Mouse (Mus musculus) left cerebral cortex, adult 11 months (tissue): ENCODE data around the gene Padi2.

Experiments
- DNase-seq: peaks from one replicate; pipeline ENCODE4 v3.0.0; 2022; ENCODE audit warnings: low spot score

Gene Padi2

DNA sequence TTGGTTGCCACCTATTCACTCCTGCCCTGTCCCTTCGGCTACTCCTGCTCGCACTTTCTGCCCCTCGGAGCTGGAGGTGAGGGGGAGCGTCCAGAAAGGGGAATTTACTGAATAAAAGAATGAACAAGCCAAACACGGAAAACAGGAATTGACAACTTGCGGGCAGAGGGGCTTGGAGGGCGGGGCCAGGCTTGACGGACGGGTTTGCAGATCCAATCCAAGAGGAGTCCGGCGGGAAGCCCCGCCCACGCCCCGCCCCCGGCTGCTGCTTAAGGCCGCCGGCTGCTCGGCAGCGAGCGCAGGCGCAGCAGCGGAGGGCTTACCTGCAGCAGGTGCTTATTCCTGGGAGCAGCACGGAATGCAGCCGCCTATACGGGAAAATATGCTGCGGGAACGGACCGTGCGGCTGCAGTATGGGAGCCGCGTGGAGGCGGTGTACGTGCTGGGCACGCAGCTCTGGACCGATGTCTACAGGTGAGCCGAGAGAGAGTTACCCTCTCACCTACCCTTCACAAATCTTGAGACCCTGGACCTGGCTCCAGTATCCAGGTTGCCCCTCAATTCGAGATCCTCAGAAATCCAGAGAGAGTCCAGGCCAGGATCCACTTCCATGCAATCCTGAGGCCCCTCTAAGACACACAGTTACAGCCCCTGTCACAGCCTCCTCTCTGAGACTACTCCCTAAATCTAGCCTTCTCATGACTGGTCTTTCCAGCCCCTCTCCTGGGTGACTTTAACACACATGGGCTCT lies at the start of gene Padi2:
Gene Padi2 (plus strand): TSS at position 269 of the 751 bp plus-strand sequence.
- DNase-seq, result peak; percentile 55

DNA sequence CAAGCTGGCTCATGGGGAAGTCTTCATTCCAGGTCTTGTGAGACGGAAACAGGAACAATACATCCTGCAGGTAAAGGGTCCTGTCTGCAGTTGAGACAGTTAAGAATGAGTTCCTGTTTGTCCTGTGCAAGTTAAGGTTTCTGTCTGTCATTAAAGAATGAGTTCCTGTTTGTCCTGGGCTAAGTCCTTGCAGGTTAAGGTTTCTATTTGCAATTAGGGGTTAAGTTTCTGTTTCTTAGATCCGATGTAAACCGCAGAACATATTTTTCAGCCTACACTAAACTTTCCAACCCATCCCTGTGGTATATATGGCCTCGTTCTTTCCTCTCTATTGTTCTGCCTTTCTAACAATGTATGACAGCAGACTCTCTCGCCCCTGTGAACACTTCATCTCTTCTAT lies 49.1 kb upstream of the Padi2 start:
- no peak for DNase-seq

DNA sequence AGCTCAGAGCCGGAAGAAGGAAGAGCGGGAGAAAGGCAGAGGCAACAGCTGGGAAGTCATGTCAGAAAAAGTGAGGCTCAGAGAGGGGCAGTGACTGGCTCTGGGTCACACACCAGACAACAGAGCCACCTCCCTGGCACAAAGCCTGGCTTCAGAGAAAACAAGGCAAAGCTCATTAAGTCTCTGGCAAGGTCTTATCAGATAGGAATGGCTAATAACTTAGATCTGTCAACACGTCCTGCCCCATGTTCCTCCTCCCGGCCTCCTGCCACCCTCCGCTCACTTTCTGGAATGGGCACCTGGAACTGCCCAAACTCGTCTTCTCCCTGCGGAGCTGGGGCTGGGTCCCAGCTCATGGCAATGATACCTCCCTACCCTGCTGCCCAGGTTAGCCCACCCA lies 48.3 kb upstream of the Padi2 start:
- no peak for DNase-seq

DNA sequence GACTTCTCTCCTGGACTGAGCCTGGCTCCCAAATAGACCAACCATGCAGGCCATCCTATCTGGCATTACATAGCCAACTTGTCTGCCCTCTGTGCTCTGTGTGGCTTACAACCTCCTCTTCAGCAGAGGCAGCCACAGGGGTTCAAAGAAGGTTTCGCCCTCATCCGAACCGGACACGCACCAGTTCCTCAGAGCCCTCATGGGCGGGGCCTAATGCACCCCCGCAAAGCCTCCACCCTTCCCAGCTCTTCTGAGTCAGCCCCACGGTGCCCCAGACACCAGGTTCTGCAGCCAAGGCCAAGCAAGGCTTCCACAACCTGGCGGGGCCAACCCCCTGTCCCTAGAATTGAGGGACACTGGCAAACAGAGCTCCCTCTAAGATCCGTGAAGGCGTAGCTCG lies 46.9 kb upstream of the Padi2 start:
- no peak for DNase-seq

DNA sequence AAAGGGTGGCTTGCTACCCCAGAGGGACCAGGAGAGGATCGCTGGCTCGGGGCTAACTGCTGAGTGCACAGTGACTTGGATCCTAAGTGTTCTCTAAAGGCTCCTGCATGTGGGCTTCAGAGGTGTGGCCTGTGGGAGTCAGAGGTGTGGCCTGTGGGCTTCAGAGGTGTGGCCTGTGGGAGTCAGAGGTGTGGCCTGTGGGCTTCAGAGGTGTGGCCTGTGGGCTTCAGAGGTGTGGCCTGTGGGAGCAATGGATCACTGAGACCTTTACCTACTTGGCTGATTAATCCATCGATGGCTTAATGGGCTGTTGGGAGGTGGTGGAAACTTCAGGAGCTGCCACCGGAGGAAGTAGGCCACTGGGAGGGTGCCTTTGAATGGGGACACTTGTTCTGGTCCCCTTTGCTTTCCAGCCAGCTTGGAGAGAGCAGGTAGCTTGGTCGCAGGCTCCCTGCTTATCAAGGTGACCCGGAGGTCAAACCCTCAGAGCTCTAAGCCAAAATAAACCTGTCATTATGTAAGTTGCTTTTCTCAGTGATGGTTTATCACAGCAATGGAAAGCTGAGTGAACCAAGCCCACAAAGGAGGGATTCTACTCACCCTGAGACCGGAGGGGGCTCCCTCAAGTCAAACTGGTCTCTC lies 45.9 kb upstream of the Padi2 start:
- no peak for DNase-seq

DNA sequence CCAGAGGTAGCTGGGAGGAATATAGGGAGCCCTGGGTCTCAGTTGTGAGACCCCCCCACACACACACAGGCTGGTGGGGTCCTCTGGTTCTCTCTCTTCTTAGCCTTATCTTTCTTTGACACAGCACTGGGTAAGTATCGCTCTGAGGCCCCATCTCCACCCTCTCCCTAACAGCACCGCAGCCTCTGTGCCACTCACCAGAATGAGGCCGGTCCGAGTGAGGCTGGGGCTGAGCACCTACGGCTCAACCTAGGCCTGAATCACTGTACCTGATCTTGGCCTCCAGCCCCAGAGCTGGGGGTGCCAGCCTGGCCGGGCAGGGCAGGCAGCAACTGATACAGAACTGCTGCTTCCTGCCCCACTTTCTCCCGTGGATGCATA lies 45.4 kb upstream of the Padi2 start:
- no peak for DNase-seq

DNA sequence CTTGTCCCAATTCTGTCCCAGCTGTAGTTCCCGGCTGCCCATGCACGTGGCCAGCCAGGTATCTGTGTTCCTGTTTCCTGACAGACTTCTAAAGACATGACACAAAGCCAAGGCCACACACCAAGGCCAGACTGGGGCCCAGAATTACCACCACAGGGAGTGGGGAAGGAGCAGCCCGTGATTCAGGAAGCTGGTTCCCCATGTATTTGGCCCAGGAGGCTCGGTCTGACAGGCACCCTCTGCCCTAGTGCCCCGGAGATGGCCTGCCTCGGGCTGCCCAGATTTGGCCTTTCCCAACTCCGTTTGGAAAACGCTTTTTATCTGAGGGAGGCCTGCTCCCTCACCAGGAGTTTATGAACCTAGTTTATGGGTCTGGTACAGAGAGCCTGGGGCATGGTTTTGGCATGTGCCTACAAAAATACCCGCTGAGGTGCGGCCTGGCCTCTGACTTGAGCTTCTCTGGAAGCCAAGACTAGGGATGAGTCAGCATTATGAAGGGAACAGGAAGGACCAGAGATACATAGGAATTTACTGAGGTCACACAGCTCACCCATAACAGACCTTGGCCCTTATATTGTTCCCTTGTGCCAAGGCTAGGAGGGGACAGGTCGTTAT lies 44.0 kb upstream of the Padi2 start:
- DNase-seq, result no peak

DNA sequence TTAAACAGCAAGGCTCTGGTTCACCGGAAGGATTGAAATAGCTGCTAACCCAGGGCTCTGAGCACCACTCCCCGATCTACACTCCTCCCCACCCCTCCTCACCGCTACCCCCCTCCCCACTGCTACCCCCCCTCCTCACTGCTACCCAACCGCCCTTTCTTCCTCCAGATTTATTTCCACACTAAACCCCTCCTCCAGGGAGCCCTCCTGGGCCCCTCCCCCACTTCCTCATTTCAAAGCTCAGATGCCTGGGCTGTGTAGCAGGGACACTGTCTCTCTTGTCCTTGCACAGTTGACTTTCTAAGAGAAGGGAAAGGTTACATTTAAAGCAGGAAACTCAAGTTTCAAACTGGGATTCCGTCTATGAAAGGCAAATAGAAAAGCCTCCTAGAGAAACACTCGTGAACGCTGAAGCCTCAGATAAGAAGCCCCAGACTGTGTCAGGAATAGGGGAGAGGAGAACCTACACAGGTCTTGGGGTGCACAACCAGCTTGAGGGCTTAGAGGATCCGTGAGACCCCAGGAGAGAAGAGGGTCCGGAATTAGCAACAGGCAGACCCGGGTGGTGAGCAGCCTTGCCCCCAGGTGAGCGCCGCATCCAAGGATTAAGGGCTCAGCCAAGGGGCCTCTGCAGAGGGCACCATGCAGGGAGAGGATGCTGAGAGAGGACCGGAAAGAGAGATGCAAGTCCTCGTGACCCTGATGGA lies 37.5 kb upstream of the Padi2 start:
- no peak for DNase-seq

DNA sequence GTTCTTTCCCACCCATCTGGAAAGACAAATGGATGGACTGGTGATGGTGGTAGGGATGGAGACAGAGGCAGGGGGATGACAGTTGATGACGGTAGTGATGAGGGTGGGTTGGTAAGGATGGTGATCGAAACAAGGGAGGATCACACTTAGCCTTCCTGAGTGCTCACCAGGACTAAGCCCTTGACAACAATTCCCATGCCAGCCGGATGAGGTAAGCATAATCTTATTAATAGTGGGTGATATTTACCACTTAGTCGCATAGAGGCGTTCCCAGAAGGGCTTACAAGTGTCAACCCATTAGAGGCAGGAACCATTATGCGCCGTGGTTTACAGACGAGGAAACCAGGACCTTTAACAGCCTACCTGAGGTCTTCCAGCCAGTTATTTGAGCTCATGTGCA lies 36.2 kb upstream of the Padi2 start:
- DNase-seq, result no peak

DNA sequence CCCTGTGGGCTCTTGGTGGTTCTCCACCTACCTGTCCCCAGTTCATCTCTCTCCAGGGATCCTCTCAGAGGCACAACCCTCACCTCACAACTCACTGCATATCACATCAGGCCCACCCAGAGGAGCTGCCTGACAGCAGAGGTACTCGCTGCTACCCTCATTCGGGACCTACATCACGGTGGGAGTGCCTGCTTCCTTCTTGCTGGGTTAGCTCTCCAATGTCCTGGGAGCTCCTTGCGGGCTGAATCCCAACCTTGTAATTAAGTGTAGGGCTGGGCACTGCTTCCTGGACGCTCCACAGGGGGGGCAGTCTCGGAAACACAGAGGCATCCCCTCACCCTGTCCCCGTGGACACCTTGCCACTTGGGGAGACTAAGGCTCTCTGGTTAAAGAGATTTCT lies 35.3 kb upstream of the Padi2 start:
- no peak for DNase-seq

DNA sequence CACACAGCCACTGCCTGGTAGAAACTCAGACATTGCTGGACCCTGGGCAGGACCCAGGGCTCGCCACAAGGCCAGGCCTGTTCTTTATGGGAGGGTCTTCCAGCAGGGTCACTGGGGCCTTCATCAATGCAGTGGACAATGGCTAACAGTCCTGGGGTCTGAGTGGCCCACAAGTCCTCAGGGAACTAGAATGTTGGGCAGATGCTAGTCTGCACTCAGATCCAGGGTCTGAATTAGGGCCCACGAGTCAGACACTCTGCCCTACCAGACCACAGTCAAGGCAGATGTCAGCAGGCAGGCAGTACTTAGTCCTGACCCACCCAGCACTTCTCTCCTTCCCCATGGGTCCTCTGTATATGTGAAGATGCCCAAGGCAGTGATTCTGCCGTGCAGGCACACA lies 34.8 kb upstream of the Padi2 start:
- no peak for DNase-seq

DNA sequence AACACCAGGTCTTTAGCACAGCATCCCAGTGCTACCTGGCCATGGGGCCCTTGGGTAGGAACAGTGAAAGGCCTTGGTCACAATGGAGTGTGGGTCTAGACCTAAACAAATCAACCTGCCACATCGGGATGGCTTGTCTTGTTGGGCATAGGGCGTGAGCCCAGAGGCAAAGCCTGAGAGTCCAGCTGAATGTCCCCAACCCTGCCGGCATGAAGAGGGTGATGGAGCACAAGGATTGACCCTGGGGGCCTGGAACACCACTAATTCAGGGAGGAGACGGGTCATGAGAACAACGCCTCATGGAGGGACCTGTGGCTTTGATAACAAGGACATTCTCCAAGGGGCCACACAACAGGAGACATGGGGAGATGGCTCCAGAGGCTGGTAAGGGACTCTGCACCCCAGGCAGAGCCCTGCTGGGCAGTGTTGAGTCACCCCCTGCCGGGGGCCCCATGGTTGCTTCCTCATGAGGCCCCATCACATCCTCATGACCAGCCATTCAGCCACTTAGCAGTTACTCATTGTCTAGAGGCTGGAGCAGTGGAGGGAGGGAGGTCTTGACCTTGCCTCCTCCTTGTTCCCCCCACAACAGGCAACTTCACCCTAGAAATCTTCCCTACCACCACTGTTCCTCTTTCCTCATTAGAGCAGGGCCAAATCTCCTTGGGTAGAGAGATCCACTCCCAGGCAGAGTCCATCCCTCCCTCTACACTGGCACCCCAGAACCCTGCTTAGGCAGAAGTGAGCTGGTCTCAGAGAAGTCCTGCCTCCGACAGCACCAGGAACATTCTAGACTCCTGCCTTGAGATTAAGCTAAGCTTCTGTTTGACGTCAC lies 34.1 kb upstream of the Padi2 start:
- DNase-seq, result no peak

DNA sequence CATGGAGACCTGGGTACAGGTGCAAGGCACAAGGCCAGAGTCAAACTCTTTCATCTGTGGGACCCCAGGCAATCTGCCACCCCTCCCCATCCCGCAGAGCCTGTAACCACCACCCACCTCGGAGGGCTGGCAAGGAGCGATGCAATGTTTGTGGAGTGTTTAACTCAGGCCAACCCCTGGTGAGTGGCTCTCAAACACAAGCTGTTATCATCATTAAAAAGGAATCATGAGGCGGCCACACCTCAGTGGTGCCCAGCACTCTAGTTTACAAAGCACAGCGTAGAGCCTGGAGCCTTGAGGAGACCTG lies 33.5 kb upstream of the Padi2 start:
- DNase-seq, result no peak

DNA sequence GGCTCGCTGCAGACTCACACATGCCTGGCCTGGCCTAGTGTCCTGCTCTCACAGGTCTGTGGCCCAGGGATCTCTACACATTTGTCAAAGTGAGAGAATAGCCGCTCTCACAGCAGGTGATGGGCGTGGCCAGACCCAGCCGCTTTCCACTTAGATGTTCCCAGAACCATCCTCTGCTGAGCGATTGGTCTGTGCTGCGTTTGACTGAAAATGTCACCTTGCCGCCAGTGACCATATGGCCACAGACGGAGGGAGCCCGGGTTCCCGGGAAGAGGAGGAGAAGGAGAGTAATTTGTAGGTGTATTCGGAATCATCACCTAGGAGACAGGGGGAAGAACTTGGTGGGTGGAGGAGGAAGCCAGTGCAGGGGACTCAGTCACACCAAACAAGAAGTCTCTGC lies 33.1 kb upstream of the Padi2 start:
- DNase-seq, result no peak

DNA sequence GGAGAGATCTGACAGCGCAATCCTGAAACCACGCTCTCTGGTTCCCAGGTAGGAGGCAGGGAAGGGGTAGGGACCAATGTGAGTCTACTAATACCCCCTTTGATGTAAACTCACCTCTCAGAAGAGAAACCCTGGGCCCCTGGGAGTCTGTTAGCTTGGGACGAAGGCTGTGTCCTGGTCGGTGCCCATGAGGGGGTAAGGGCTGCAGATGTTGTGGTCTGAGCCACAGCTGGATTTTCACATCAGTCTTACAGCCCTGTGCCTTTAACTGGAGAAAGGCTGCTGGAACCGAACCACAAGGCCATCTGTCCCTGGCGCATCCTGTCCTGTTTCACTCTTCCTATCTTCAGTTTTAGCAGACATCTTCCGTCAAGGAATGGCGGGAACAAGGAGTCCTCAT lies 30.0 kb upstream of the Padi2 start:
- no peak for DNase-seq

DNA sequence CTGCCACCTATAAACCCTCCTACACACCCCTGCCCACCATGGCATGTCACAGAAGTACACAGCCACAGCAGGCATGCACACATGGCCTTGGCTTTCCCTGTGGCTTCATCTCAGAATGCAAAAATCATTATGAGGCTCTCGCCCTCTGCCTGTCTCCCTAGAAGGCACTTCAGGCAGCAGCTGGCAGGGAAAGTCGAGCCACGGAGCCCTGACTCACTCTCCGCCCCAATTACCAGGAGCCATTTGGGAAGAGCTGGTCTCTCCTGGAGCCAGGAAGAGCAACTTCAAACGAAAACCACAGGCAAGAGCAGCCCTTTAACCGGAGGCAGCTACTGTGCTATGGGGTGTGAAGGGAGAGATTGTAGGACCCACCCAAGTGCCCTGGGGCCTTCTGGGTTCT lies 29.5 kb upstream of the Padi2 start:
- DNase-seq, result no peak

DNA sequence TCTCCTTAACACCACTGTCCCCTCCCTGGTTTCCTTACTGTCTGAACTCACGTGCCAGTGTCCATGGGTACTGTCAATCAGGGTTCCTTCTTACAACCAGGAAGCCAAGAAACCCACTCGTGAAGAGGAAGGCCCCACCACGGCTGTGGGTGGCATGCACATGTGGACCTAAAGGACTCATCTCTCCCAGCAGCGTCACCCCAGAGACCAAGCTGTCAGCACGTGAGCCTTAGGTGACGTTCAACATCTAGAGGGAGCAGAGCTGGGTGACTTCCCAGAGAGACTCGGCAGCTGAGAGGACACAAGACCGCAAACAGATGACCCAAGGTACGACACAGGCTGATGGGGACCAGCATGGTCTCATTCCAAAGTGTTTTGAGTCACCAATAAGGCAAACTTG lies 28.7 kb upstream of the Padi2 start:
- DNase-seq, result no peak

DNA sequence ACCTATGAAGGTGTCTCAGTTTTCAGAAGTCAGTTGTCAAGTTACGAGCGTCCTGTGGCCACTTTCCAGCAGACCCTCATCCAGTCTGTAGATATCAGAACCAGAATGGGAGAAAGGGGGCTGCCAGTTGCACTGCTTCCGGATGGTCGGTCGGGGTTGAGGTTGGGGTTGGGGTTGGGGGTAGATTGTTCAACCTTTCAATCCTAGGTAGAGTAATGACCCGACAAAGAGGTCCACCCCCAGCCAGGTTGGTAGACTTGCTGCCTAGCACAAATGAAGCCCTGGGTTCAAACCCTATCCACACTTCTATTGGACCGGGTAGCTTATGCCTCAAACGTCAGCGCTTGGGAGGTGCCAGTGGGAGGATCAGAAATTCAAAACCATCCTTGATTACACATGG lies 27.5 kb upstream of the Padi2 start:
- DNase-seq, result no peak

DNA sequence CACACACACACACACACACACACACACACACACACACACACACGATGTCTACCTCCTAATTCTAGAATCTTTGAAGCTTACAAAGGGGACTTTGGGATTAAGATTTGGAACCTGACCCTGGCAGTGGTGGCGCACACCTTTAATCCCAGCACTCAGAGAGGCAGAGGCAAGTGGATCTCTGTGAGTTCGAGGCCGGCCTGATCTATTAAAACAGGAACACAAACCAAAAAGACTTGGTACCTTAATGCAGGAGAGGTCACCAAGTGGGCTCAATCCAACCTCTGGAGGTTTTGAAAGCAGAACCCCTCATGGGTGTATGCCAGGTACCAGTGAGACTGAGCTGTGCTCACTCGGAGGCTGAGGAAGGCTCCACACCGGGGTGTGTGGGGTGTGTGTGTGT lies 27.0 kb upstream of the Padi2 start:
- no peak for DNase-seq

DNA sequence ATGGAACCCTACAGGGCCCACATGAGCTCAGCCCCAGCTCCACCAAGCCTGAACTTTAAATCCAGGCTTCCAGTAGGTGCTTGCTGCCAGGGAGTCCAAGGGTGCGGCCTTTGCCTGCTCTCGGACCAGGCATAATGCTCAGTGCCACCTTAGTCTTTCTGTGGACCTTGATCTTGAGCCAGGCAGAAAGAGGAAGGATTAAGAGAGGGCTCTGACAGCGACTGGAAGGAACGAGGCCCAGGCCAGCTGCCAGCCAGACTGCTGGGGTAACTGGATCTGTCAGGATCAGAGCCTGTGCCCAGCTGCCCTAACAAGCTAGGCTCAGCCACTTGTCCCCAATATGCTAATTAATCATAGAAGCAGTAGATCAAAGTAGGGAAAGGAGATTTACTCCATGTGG lies 26.4 kb upstream of the Padi2 start:
- no peak for DNase-seq

DNA sequence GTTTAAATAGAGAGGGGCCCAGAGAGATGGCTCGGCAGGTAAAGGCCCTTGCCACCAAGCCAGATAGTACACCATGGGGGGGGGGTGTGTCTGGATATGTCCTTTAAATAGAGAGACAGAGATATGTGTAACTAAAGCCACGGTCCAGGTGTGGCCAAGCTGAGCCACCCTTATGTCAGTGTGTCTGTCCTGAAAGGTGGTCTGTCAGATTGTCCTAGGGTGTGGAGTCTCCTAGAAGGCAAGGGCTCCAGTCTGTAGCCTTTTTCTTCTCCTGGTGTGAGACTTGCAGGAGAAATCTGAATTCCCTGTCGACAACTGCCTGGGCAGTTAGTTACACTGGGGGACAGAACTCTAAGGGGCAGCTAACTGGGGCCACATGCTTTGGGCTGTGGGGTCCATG lies 25.9 kb upstream of the Padi2 start:
- DNase-seq, result no peak

DNA sequence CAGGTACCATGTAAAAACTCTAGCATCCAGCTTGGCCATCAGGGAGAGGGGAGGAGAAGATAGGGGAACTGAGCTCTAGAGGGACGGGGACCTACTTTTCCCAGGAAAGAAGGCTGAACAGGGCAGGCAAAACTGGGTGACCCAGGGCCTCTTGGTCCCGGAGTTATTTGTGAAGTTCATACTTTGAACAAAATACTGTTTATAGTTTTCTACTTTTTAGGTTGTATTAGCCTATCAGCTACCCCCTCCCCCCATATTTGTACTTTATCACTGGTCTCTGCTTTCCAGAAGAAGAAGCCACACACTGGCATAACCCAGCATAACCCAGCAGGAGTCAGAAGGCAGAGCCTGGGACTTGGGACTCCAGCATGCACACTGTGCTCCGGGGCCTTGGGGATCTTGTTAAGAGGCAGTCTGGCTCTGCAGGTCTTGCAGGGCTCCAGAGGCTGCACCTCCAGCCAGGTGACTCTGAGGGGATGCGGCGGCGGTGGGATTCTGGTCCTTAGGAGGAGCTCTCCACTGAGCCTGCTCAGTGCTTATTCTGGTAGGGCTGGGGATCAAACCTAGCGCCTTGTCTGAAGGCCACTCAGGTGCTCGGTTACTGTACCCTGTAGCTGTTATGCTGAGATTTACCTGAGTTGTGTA lies 25.0 kb upstream of the Padi2 start:
- DNase-seq, result no peak
